Mouse (Mus musculus) gastrocnemius, adult 18-20 months (tissue): Measurements from ENCODE around the gene Elovl7. TPM values are rescaled to one million over a fixed set of nuclear protein-coding genes. Genes with fewer than 3 reads are reported as not detected.

ENCODE experiments used
- DNase-seq: peaks from one replicate; pipeline ENCODE4 v3.0.0; 2021; ENCODE audit warnings: low spot score
- total RNA-seq, 2 experiments: library from RNA; stranded (reverse); gene quantifications; 2 replicates each; pipeline ENCODE4 v1.2.3; 2021

The Elovl7 gene
- total RNA-seq, 2 experiments from 2014 or later, result 0.27 to 0.33 TPM

DNA sequence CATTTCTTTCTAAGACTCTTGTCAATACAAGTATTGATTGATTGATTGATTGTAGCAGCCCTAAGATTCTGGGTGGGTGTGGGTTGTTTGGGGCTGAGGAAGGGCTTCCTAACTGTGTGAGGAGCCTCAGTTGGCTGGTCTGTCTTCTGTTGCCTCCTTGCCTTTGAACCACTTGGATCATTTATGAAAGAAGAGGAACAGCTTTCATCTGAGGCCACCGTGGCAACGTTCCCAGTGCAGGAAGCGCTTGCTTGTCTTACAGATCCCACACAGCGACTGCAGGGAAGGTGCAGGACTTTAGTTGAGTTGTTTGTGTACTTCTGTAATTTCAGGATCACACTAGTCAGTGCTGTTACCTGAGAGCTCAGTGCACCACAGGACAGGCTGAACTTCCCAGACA lies 25.8 kb downstream of the Elovl7 start:
- DNase-seq, result no peak

DNA sequence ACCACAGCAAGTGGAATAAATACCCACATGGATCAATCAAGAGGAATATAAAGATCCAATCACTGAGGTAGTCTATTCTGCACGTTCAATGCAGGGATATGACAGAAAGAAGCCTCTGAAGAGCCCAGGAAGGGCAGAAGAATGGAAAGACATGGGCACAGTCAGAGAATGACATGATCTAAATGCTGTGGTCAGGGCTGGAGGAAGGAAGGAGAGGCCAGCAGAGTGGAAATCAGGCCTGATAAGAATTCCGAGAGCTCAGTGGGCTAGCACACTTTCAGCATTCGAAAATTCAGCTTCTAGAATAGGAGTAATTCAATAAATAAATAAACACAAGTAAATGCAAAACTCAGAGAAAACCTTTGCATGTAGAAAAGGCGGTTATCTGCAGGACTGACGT lies 27.5 kb downstream of the Elovl7 start:
- DNase-seq, result no peak

DNA sequence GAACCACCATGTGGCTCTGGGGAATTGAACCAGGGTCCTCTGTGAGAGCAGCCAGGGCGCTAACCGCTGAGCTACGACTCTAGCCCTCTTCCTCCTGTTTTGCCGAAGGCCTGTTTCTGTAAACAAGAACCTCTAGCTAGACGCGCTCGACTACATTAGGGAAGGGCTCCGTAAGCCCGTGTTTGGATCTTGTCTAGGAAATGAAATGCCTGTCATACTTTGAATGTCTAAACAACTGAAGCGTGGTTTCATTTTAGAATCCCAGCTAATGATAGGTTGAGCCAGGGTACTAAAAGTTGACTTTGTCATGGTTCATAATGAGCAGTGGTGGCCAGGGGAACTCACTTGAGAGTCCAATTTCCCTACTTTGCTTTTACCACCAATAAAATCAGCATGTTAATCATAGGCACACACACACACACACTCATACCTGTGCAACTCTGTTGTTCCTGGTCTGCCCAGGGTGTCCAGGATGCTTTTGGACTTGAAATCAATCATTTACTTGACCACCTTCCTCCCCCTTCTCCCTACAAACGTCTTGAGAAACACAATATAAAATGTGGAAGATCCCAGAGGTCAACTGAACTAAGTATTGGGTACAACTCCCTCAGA lies 31.0 kb downstream of the Elovl7 start:
- no peak for DNase-seq

DNA sequence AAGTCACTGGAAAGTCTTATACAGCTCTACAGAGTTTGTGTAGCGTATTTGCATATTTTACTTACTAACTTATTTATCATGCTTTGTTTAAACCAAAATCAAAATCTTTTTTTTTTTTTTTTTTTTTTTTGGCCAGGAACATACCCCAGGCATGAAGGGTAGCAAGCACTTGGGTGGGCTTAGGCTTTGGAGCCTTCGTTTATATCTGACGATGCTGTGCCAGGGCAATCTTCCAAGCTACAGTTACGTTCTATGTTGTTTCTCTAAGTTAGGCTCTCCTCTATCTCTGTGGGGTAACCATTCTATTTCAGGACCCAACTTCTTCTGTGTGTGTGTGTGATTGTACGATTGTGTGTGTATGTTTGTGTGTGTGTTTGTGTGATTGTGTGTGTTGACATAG lies 36.9 kb downstream of the Elovl7 start:
- no peak for DNase-seq

DNA sequence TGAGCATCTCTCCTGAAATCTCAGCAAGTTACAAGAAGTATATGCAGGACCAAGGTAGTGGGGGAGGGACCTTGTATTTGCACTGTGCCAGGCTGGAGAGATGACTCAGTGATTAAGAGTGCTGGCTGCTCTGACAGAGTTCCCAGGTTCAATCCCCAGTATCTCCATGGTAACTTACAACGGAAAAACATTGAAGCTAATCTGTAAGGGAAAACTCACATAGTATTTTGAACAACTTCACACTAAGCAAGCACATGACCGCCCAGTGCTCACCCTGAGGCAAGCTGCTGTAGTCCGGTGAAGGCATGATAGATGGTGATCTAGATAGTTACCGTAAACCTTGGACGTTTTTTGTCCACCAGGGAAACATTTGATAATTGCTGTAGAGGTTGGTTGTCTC lies 39.8 kb downstream of the Elovl7 start:
- no peak for DNase-seq

DNA sequence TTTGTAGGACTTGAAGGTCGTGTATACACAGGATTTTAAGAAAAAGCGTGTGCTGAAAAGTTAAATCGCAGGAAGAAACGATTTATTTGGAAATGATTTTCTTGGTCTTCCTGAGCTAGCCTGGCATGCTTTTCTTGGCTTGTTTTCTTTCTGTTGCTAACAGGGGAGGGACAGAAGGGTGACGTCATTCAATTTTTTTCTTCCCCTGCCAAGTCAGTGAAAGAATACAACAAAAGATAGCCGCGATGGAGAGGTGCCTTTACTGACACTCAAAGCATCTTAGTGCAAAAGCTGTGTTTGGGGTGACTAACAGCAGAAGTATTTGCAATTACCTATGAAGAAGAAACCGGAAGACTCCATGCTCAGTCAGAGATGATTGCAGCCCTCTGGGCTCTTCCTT lies 48.8 kb downstream of the Elovl7 start:
- no peak for DNase-seq

DNA sequence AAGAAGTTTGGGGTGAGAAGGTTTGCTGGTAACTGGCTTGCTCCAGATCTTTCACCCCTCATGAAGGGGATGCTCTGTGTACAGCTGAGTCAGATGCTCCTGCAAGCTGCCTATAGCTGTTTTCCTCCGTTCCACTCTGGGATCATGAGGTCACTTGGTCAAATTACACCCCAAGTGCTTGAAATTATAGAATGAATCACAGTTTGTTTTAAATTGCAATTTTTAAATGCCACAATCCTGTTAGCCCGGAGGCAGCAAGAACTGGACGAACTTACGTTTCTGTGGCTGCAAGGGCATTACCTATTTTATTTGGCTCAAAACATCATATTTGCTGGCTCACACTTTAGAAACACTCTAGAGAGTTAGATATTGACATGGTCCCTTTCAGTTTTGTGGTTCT lies 51.2 kb downstream of the Elovl7 start:
- DNase-seq, result no peak

DNA sequence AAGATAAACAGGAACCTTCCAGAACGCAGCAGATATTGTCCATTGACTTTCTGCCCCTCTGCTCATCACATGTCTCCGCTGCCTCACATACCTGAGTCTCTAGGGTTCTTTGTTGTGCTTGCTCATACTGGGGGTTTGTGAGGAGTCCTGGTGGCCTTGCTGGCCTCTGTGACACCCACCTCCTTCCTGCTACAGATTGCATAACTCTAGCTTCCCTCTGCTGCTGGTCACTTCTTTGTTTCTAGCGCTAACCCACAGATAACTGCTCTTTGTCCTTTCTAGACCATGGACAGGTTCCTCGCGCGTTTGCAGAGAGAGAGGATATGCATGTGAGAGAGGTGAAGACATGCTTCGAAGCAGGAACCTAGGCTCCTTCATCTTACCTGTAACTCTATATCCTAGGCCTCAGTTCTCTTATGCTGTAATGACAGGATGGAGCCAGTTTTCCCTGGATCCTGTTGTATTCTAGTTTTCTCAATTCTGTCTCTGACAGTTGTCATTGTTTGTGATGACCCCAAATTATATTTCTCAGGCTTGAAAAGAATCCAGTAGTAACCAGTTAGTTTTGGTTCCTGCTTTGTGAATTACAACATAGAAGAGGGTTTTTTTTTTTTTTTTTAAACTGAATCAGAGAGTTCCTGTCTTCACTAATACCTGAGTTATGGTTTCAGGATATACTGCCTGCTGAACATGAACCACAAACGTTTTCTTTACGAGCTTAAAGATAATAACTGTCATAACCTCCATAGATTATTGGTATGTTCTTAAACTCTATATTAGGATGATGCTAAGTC lies 53.8 kb downstream of the Elovl7 start:
- no peak for DNase-seq

DNA sequence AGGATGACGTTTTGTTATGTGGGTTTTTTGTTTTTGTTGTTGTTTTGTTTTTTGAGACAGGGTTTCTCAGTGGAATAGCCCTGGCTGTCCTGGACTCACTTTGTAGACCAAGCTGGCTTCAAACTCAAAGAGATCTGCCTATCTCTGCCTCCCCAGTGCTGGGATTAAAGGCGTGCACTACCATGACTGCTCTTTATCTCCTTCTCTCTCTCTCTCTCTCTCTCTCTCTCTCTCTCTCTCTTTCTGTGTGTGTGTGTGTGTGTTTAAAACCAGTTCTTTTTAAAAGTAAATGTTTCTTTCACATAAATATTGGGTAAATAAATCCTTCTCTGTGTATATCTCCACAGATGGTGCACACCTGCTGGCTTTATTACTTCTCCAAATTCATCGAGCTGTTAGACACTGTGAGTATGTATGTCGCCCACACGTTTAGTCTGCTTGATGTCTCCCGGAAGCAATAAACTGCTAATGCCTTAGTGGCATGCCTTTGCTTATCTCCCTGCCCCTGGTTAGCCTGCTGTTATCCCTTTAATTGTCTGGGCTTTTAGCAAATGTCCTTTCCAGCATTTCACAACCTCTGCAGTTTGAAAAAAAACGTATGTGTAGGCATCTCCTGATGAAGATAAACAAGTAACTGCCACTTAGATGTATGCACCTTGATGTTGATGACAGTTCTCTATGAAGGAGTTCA lies 57.4 kb downstream of the Elovl7 start:
- no peak for DNase-seq

DNA sequence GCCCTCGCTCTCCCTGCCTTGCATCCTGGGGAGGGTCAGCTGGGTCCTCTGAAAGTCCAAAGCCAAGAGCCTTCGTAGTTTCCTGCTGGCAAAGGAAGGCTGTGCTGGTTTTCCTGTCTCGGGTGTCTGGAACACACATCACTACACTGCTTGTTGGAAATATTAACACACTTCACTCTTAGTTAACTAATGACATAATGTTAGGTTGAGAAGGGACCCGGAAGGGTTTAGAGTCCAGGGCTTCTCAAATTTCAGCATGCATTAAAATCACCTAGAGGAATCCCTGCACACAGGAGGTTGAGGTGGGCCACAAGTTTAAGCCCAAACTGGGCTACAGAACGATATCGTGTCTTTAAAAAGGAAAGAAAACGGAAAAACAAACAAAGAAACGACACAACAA lies 58.1 kb downstream of the Elovl7 start:
- no peak for DNase-seq

DNA sequence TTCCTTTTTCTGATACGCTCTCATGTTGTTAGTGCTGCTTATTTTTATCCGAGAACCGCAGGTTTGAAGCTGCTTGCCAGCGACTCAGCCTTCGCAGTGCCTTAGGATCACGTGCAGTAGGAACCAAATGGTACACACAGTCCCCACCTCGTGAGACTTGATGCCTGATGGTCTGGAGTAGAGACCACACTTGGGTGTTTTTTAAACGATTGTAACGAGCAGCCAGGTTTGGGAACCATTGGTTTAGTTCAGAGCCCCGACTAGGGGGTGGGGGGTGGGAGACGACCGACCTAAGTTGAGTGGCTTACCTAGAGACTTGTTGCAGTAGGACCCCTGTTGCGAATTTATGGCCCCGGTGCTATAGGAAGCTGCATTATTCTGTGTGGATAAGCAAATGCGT lies 58.8 kb downstream of the Elovl7 start:
- no peak for DNase-seq

DNA sequence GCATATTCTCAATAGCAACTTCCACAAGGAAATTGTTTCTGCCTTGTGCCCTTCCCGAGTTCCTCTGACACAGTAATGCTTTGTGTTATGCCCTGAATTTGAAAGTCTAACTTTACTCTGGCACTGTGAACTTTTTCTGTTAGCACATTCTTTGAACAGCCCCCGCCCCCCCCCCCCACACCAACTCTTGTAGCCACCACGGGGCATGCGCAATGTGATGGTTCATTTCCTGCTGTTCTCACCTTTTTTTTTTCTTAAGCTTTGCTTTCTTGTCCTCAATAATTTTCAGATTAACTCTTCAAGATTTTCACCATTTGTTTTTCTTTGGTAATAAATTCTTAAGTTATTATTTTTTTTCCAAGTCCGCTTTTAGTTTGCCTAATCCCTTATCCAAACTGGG lies 59.3 kb downstream of the Elovl7 start:
- no peak for DNase-seq

DNA sequence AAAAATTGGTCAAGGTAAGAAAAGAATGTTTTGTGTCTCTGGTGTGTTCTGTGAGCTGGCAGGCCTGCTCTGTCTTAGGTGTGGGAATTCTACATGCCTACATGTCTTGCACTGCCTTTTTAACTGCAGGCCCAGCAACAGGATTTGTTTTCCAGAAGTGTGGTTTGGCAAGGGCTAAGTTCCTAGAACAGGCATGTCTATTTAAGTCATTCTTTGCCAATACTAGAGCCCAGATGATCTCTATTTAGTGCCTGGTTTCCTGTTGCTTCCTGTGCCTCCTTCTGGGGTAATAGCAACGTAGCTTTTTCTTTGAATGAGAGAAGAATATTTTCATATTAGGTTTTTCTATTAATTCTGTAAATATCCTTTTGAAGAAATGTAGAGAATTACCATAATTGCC lies 62.4 kb downstream of the Elovl7 start:
- no peak for DNase-seq

DNA sequence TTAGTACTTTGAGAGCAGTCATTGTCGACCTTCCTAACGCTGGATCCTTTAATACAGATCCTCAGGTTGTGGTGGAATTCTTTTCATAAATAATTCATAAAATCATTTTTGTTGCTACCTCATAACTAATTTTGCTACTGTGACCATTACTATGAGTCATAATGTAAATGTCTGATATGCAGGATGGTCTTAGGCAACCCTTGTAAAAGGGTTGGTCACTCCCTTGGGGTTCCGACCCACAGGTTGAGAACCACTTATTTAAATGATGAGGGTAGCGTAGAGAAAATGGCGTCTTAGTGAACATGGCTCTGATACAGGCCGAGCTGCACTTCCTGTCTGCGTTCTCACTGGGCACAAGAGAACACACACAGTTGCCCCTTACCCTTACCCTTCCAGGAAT lies 63.1 kb downstream of the Elovl7 start:
- no peak for DNase-seq

DNA sequence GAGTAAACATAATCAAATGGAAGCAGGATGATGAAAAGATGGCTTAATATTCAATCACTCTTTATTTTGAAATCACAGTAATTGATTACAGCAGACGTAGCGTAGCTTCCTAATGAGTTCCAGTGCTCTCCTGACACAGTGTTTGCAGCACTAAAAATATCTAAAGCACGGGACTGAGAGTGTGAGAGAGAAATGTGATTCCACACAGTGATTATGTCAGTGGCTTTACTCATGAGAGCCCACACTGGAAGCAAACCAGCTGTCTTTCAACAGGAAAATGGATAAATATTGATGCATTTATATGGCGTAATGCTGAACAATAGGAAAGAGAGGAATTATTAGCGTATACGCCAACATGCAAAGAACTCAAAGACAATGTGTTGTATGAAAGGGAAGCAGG lies 64.4 kb downstream of the Elovl7 start:
- no peak for DNase-seq

DNA sequence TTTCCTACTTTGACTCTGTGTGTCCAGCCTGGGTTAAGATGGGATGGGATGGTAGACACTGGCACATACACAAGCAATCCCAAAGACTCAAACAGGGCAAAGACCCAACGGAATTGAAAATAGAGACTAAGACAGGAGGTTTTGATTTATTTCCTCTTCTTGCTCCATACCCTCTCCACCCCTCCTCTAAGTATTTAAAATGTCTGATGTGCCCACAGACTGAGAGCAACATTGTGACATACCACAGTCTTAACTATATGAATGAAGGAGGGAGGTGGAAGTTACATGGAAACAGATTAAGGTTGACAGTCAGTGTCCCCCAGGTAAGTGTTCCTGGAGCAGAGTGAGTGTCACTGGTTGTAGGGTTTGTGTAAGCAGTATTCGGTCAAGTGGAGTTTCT lies 70.1 kb downstream of the Elovl7 start:
- DNase-seq, result no peak

DNA sequence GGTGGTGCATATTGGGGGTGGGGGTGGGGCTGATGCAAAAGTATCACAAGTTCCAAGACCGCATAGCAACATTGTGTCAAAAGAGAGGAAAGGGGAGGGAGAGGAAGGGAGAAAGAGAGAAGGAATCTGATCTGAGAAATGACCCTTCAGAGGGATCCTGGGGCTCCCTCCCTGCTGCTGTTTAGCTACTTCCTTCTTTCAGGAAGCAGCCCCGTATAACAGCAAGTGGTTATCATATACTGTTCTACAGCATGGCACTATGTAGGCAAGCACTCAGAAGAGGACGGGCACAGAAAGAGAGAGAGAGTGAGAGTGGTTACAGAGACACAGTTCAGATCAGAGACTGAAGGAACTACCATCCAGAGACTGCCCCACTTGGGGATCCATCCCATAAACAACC lies 73.7 kb downstream of the Elovl7 start:
- DNase-seq, result no peak

DNA sequence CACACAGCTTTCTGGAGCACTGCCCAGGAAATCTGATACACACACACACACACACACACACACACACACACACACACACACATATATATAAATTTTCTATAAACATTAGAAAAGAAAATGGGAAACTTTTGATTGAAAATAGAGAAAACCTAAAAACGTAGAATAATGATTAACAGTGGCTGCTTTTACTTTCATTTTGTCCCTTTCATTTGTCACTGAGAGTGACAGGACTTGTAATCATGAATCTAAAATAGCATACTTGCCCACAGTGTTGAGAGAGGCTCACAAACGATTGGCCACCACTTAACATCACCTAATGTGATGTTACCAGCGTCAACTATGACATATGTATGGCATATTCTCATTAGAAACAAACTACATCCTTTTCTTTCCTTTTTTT lies 75.2 kb downstream of the Elovl7 start:
- DNase-seq, result no peak

DNA sequence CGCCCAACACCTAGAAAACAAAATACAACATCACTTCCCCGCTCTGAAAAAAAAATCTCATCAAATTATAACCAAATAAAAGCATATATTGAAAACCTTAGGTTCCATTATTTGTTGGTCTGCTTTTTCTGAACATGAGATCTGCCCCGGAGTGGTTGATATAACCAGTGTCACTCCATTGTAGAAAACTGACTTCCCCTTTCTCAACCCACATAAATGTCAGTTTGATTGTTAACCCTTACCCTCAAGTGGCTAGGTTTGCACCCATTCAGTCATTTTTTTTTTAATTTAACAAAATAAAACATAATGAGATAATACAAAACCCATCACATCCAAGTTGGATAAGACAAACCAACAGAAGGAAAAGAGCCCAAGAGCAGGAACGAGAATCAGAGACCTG lies 76.1 kb downstream of the Elovl7 start:
- DNase-seq, result no peak

DNA sequence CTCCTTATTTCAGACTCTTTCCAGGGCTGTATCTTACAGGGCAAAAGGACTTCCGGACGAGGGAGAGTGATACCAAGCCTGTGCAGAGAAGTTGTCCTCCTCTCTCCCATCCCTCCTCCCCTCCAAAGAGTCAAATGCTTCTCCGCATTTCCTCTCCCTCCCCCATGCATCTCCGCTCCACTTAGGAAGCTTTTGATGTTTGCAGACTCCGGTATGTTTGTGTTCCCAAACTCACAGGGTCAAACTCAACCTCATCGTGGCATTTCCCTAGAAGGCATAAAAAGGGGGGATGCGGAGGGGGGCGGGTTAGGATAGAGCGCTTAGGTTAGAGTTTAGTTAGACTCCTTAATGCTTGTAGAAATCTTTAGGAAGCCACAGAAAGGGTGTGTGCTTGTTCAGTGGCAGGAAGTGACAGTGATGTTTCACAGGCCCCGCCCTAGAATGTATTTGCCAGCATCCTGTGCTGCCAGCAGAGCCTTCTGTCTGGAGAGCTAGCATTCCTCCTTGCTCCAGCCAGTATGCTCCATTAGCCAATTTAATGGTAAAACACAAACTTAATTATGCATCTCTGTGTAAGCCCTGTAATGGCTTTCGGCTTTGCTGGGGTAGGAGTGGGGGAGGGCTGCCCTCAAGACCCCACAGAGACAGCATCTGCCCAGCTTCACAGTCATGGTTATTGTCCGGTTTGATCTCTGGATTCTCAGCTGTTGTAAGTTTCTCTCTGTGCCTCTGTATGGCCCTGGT lies 83.3 kb downstream of the Elovl7 start:
- DNase-seq, result peak; percentile 14

DNA sequence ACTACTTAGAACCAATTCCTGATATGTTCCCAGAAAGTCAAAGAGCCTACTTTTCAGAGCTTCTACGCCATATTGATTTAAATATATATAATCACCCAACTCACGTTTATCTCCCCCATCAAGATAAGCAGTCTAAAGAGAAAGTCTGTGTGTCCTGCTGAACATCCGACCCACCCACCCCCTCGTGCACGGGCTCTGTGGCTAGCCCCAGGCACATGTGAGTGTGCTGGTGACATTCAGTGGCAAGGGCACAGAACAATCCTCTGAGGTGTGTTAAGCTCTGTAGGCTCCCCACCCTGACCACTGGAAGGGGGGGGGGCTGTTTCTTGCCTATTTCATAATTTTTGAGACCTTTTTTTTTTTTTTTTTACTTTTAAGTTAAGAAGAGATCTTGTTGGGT lies 84.0 kb downstream of the Elovl7 start:
- no peak for DNase-seq

DNA sequence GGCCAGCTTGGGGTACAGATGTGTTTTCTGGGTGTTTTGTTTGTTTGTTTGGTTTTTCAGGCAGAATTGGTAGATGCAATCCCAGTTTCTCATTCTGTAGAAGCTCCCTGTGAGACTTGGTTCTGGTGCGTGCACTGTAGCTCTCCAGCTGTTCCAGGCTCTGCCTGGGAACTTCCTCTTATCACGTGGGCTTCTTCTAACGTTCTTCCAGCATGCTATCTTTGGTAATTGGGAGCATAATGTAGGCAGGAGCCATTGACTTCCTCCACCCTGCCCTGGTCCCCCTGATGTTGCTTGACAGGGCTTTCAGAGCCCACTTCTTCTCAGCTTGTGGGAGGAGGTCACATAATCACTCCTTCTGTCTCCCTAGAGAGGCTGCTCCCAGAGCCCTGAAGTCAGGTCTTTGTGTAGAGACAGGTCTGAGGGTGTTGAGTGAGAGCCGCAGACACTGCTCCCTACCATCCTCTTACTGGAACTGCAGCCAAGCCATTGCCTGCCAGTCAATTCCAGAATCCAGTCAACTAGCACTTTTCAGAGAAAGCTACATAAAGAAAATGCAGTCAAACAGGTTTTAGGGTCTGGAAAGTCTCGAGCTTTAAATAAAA lies 86.2 kb downstream of the Elovl7 start:
- no peak for DNase-seq
